15 mouse cellular contexts compared by ENCODE assay signal in genomic region chr17:47450239-47450638, GRCm38 (mm10). TPM values are rescaled to one million over a fixed set of nuclear protein-coding genes. Genes with fewer than 3 reads are reported as not detected.
DNase-seq lines count a peak whose midpoint lies in the region; ATAC-seq and TF ChIP-seq lines count a peak whose summit lies in the region.
"Had no signal": no experiment of that assay in that cellular context is flagged by ENCODE, and none has a peak within 500 bp of the region (broad histone marks: within the 10 kb centered on the region; RNA-seq: fewer than 3 reads in every experiment).

No protein-coding gene starts in this region.

- 0 out of 2 replicates have a peak, but pooled peaks have one; percentile 43 for ATAC-seq in hindbrain, embryonic 13.5 days (ENCODE audit: low FRiP score)
- ATAC-seq in hindbrain, embryonic 16.5 days, result no peak
- no peak for ATAC-seq in intestine, embryonic 16.5 days
- ATAC-seq: activated CD4-positive, CD25-positive, alpha-beta regulatory T cell, adult 4 months had no signal

- no peak for TF ChIP-seq POLR2A in CH12.LX (IDR thresholded peaks at IDR 0.05; ENCODE audit: low read depth, low read length)

- H3K27me3 ChIP-seq in hindbrain, embryonic 13.5 days, result 0 out of 2 replicates have a peak, but pooled peaks cover 3% of the 10 kb centered on the region
- no peaks in the 10 kb centered on the region for H3K27me3 ChIP-seq in hindbrain, embryonic 16.5 days (replicated peaks; ENCODE audit: control insufficient read depth, insufficient read depth, low read length)
- no peaks in the 10 kb centered on the region for H3K27me3 ChIP-seq in CH12.LX (replicated peaks)
- no peaks in the 10 kb centered on the region; the same call in 1 of the 2 replicates for H3K27me3 ChIP-seq in E14TG2a.4 (ENCODE audit: insufficient read depth, low read length)
- no peaks in the 10 kb centered on the region for H3K27me3 ChIP-seq in intestine, embryonic 16.5 days (replicated peaks; ENCODE audit: control insufficient read depth, insufficient read depth, low read length)

- dilution Hi-C loops in CH12.LX (cut with MboI; ENCODE audit: extremely low pct_ligation_motif_present, extremely low pct_unique_long_range_greater_than_20kb, low sequenced_read_pairs), result no loop called here

- no peak for TF ChIP-seq CTCF in CH12.LX (conservative IDR thresholded peaks at IDR 0.05 in 1 of 2, IDR thresholded peaks at IDR 0.05 in 1 of 2; ENCODE audit: low read depth in 2 of 2, low read length in 2 of 2)
- TF ChIP-seq CTCF in E14TG2a.4 (conservative IDR thresholded peaks at IDR 0.05; ENCODE audit: low read length), result no peak

- H3K27ac ChIP-seq in hindbrain, embryonic 13.5 days, result no peak overlapping the region
- H3K27ac ChIP-seq in hindbrain, embryonic 16.5 days (ENCODE audit: low read depth, low read length), result no peak overlapping the region
- no peak overlapping the region for H3K27ac ChIP-seq in CH12.LX (ENCODE audit: insufficient read depth, low read depth)
- H3K27ac ChIP-seq in intestine, embryonic 16.5 days (ENCODE audit: low read length), result peak overlapping the region; percentile 91
- H3K27ac ChIP-seq: hindbrain, embryonic 10.5 days had no signal

- TF ChIP-seq EP300 in CH12.LX (IDR thresholded peaks at IDR 0.05; ENCODE audit: low read length), result no peak

- H3K79me2 ChIP-seq in CH12.LX (replicated peaks; ENCODE audit: control insufficient read depth, extremely low read depth, insufficient read depth, poor library complexity, severe bottlenecking), result no peaks in the 10 kb centered on the region

- H3K4me3 ChIP-seq in hindbrain, embryonic 13.5 days, result no peak overlapping the region
- H3K4me3 ChIP-seq in hindbrain, embryonic 16.5 days (ENCODE audit: low read length), result no peak overlapping the region
- H3K4me3 ChIP-seq in CH12.LX (replicated peaks in 1 of 3; ENCODE audit: low read depth in 2 of 3, low read length in 2 of 3, poor library complexity in 1 of 3), result no peak overlapping the region
- peak overlapping the region; percentile 2; the same call in 1 of the 2 replicates for H3K4me3 ChIP-seq in E14TG2a.4 (replicated peaks; ENCODE audit: low read length)
- no peak overlapping the region for H3K4me3 ChIP-seq in intestine, embryonic 16.5 days (ENCODE audit: low read length)
- H3K4me3 ChIP-seq: hindbrain, embryonic 10.5 days had no signal

- H3K4me1 ChIP-seq in hindbrain, embryonic 13.5 days (replicated peaks), result peaks cover 9% of the 10 kb centered on the region; the same call in 1 of the 2 replicates
- H3K4me1 ChIP-seq in hindbrain, embryonic 16.5 days (ENCODE audit: control insufficient read depth, insufficient read depth, low read depth, low read length), result no peaks in the 10 kb centered on the region
- H3K4me1 ChIP-seq in CH12.LX (ENCODE audit: control insufficient read depth in 1 of 2, insufficient read depth in 2 of 2), result peaks cover 26 to 59% of the 10 kb centered on the region in 2 experiments
- peaks cover 80% of the 10 kb centered on the region for H3K4me1 ChIP-seq in E14TG2a.4 (replicated peaks; ENCODE audit: low read depth, low read length)
- peaks cover 70% of the 10 kb centered on the region for H3K4me1 ChIP-seq in intestine, embryonic 16.5 days (ENCODE audit: control insufficient read depth, insufficient read depth, low read length)

- DNase-seq in CH12.LX (ENCODE audit: extremely low read depth), result no peak
- DNase-seq in frontal cortex, postnatal 10 days (ENCODE audit: low spot score in 2 of 2), result no peak
- DNase-seq in cerebellum, postnatal 36 days, result no peak
- DNase-seq: cerebellum, adult 9-10 months; spleen, adult 18-20 months; thymus, adult 2 months had no signal

- H3K9me3 ChIP-seq in hindbrain, embryonic 13.5 days, result no peaks in the 10 kb centered on the region
- H3K9me3 ChIP-seq in hindbrain, embryonic 16.5 days (ENCODE audit: control insufficient read depth, low read length), result no peaks in the 10 kb centered on the region
- H3K9me3 ChIP-seq in CH12.LX (replicated peaks; ENCODE audit: low read length), result no peaks in the 10 kb centered on the region
- H3K9me3 ChIP-seq in E14TG2a.4 (ENCODE audit: low read length), result no peaks in the 10 kb centered on the region
- no peaks in the 10 kb centered on the region for H3K9me3 ChIP-seq in intestine, embryonic 16.5 days (ENCODE audit: control insufficient read depth, low read length)
- H3K9me3 ChIP-seq: hindbrain, embryonic 10.5 days had no signal

- no peak for TF ChIP-seq RAD21 in CH12.LX (IDR thresholded peaks at IDR 0.05; ENCODE audit: low read depth, low read length)

- H3K36me3 ChIP-seq in hindbrain, embryonic 13.5 days, result no peaks in the 10 kb centered on the region
- H3K36me3 ChIP-seq in hindbrain, embryonic 16.5 days (ENCODE audit: control insufficient read depth, insufficient read depth, low read length), result no peaks in the 10 kb centered on the region
- H3K36me3 ChIP-seq in CH12.LX (replicated peaks in 1 of 2; ENCODE audit: control insufficient read depth in 1 of 2, insufficient read depth in 1 of 2, low read length in 1 of 2), result peaks cover 0 to 2% of the 10 kb centered on the region in 2 experiments
- no peaks in the 10 kb centered on the region for H3K36me3 ChIP-seq in E14TG2a.4 (ENCODE audit: insufficient read depth, low read length)
- no peaks in the 10 kb centered on the region for H3K36me3 ChIP-seq in intestine, embryonic 16.5 days (ENCODE audit: control insufficient read depth, insufficient read depth, low read length)
- H3K36me3 ChIP-seq: hindbrain, embryonic 10.5 days had no signal

- no peak overlapping the region for H3K4me2 ChIP-seq in hindbrain, embryonic 13.5 days
- no peak overlapping the region for H3K4me2 ChIP-seq in hindbrain, embryonic 16.5 days (ENCODE audit: low read length)
- no peak overlapping the region for H3K4me2 ChIP-seq in CH12.LX (ENCODE audit: insufficient read depth, low read depth, poor library complexity, severe bottlenecking)
- H3K4me2 ChIP-seq in intestine, embryonic 16.5 days (ENCODE audit: low read depth, low read length), result no peak overlapping the region

- 40% methylated on average over 7 of the region's 7 CpGs for WGBS in hindbrain, embryonic 13.5 days
- WGBS in hindbrain, embryonic 16.5 days, result 38% methylated on average over 7 of the region's 7 CpGs
- WGBS in intestine, embryonic 16.5 days, result 29% methylated on average over 7 of the region's 7 CpGs

- no peak overlapping the region for H3K9ac ChIP-seq in hindbrain, embryonic 13.5 days
- no peak overlapping the region for H3K9ac ChIP-seq in hindbrain, embryonic 16.5 days (ENCODE audit: low read depth, low read length)
- H3K9ac ChIP-seq in CH12.LX (ENCODE audit: insufficient read depth, low read depth), result no peak overlapping the region
- H3K9ac ChIP-seq in intestine, embryonic 16.5 days (ENCODE audit: low read depth, low read length), result peak overlapping the region; percentile 12; the same call in 1 of the 2 replicates

- in situ Hi-C loops in CH12.LX (cut with MboI; ENCODE audit: low pct_ligation_motif_present, low pct_unique_long_range_greater_than_20kb, low sequenced_read_pairs), result no loop called here

TF ChIP-seq in CH12.LX, 34 proteins besides CTCF, POLR2A, EP300 and RAD21 (continues in another document):
- peak; percentile 43; the same call in 1 of the 2 replicates for TF ChIP-seq CHD2 (IDR thresholded peaks at IDR 0.05; ENCODE audit: low read length)
- TF ChIP-seq IRF4 (IDR thresholded peaks at IDR 0.05; ENCODE audit: low read depth, low read length), result no peak
- TF ChIP-seq MAX (IDR thresholded peaks at IDR 0.05; ENCODE audit: low read length), result no peak
- 0 out of 2 replicates have a peak, but pooled peaks have one; percentile 5 for TF ChIP-seq TCF12 (IDR thresholded peaks at IDR 0.05; ENCODE audit: low read depth, low read length)
- TF ChIP-seq NRF1 (IDR thresholded peaks at IDR 0.05; ENCODE audit: low read depth, low read length), result no peak
- TF ChIP-seq MXI1 (IDR thresholded peaks at IDR 0.05; ENCODE audit: low read depth, low read length), result no peak

RNA-seq across cellular contexts. Expression of gene 1700001C19Rik, which starts 13.1 kb away (rescaled TPM):
- polyA plus RNA-seq in hindbrain, embryonic 13.5 days (2015; fragmentation: Nextera tagmentation; extraction: Ambion mirVana), result 0.34 and 0.79 TPM in 2 replicates
- 0.62 and 1.1 TPM in 2 replicates for polyA plus RNA-seq in hindbrain, embryonic 16.5 days (2015; fragmentation: Nextera tagmentation; extraction: Ambion mirVana)
- total RNA-seq in CH12.LX (2012; rRNA removed) (0.25 TPM in 1 of 2 replicates, not detected in the other), CH12.LX (2014; rRNA removed) (not detected in 2 replicates)
- not detected in 2 replicates for polyA plus RNA-seq in CH12.LX (2012; ENCODE audit: insufficient read length, low read depth)
- polyA plus RNA-seq in intestine, embryonic 16.5 days (2015; fragmentation: Nextera tagmentation; extraction: Ambion mirVana), result 0.17 and 0.45 TPM in 2 replicates
- total RNA-seq: layer of hippocampus, adult 18-20 months; left cerebral cortex, postnatal 10 days; megakaryocyte-erythroid progenitor cell, adult 5-6 weeks had no signal
- polyA plus RNA-seq: activated CD4-positive, CD25-positive, alpha-beta regulatory T cell, adult 4 months had no signal

RNA-seq across cellular contexts. Expression of gene AI661453, which starts 13.8 kb away (rescaled TPM):
- polyA plus RNA-seq in hindbrain, embryonic 13.5 days (2015; fragmentation: Nextera tagmentation; extraction: Ambion mirVana), result 0.22 and 0.34 TPM in 2 replicates
- 0.11 and 0.42 TPM in 2 replicates for polyA plus RNA-seq in hindbrain, embryonic 16.5 days (2015; fragmentation: Nextera tagmentation; extraction: Ambion mirVana)
- total RNA-seq in CH12.LX (2012; rRNA removed) (not detected in 2 replicates), CH12.LX (2014; rRNA removed) (not detected in 2 replicates)
- not detected in 2 replicates for polyA plus RNA-seq in CH12.LX (2012; ENCODE audit: insufficient read length, low read depth)
- 3.7 and 4.6 TPM in 2 replicates for polyA plus RNA-seq in intestine, embryonic 16.5 days (2015; fragmentation: Nextera tagmentation; extraction: Ambion mirVana)

RNA-seq across cellular contexts. Expression of gene Guca1a, which starts 49.9 kb away (rescaled TPM):
- polyA plus RNA-seq in hindbrain, embryonic 13.5 days (2015; fragmentation: Nextera tagmentation; extraction: Ambion mirVana), result 0.61 and 0.65 TPM in 2 replicates
- 0.66 and 0.80 TPM in 2 replicates for polyA plus RNA-seq in hindbrain, embryonic 16.5 days (2015; fragmentation: Nextera tagmentation; extraction: Ambion mirVana)
- total RNA-seq in CH12.LX (2012; rRNA removed) (1.8 and 5.2 TPM in 2 replicates), CH12.LX (2014; rRNA removed) (2.4 and 3.2 TPM in 2 replicates)
- 2.1 TPM in 2 replicates for polyA plus RNA-seq in CH12.LX (2012; ENCODE audit: insufficient read length, low read depth)
- 2.3 and 2.4 TPM in 2 replicates for polyA plus RNA-seq in intestine, embryonic 16.5 days (2015; fragmentation: Nextera tagmentation; extraction: Ambion mirVana)
- total RNA-seq: left cerebral cortex, postnatal 10 days; megakaryocyte-erythroid progenitor cell, adult 5-6 weeks had no signal
- polyA plus RNA-seq: activated CD4-positive, CD25-positive, alpha-beta regulatory T cell, adult 4 months had no signal

RNA-seq across cellular contexts. Expression of gene Taf8, which starts 51.9 kb away (rescaled TPM):
- 23.4 and 23.5 TPM in 2 replicates for polyA plus RNA-seq in hindbrain, embryonic 13.5 days (2015; fragmentation: Nextera tagmentation; extraction: Ambion mirVana)
- 20.0 and 20.5 TPM in 2 replicates for polyA plus RNA-seq in hindbrain, embryonic 16.5 days (2015; fragmentation: Nextera tagmentation; extraction: Ambion mirVana)
- total RNA-seq in CH12.LX (2012; rRNA removed) (15.4 and 16.9 TPM in 2 replicates), CH12.LX (2014; rRNA removed) (13.8 and 18.0 TPM in 2 replicates)
- polyA plus RNA-seq in CH12.LX (2012; ENCODE audit: insufficient read length, low read depth), result 16.5 and 17.0 TPM in 2 replicates
- 19.1 and 20.4 TPM in 2 replicates for polyA plus RNA-seq in intestine, embryonic 16.5 days (2015; fragmentation: Nextera tagmentation; extraction: Ambion mirVana)

RNA-seq across cellular contexts. Expression of gene Ccnd3, which starts 54.6 kb away (rescaled TPM):
- polyA plus RNA-seq in hindbrain, embryonic 13.5 days (2015; fragmentation: Nextera tagmentation; extraction: Ambion mirVana), result 74.3 and 75.2 TPM in 2 replicates
- 81.7 and 99.9 TPM in 2 replicates for polyA plus RNA-seq in hindbrain, embryonic 16.5 days (2015; fragmentation: Nextera tagmentation; extraction: Ambion mirVana)
- 48.2 and 48.7 TPM in 2 replicates for total RNA-seq in CH12.LX (2012; rRNA removed)
- total RNA-seq in CH12.LX (2014; rRNA removed), result 30.1 and 30.6 TPM in 2 replicates
- polyA plus RNA-seq in CH12.LX (2012; ENCODE audit: insufficient read length, low read depth), result 102 and 121 TPM in 2 replicates
- polyA plus RNA-seq in intestine, embryonic 16.5 days (2015; fragmentation: Nextera tagmentation; extraction: Ambion mirVana), result 371 and 393 TPM in 2 replicates
